8 mouse cellular contexts compared by ENCODE assay signal in the genomic region with DNA sequence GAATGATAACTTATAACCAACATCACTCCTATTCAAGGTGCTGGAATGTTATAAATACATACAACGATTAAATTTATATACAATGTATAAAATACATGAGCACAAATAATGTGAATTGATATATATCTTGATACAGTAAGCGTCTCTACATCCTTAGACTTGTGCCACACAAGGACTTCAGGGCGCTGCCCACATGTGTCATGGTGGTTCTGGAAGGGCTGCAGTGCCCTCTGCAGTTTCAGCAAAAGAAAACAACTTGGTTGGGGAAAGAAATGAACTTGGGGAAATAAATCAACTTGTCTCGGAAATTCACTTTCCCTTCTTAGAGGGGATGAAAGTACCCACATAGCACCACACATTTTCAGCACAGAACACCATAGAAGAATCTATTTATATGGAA. TPM values are rescaled to one million over a fixed set of nuclear protein-coding genes. Genes with fewer than 3 reads are reported as not detected.
A peak's percentile ranks its signal among the peaks of the same experiment; 100 is the strongest.
DNase-seq lines count a peak whose midpoint lies in the region; ATAC-seq lines count a peak whose summit lies in the region.

No protein-coding gene starts in this region.

- no peaks in the 10 kb centered on the region for H3K36me3 ChIP-seq in forebrain, embryonic 13.5 days (ENCODE audit: poor library complexity, severe bottlenecking)

- H3K9ac ChIP-seq in forebrain, embryonic 13.5 days: no peak overlapping the region

- no peaks in the 10 kb centered on the region for H3K9me3 ChIP-seq in forebrain, embryonic 13.5 days (replicated peaks)

- H3K4me3 ChIP-seq in forebrain, embryonic 13.5 days: no peak overlapping the region

- no peak overlapping the region for H3K4me2 ChIP-seq in forebrain, embryonic 13.5 days

- intact Hi-C loops in heart, postnatal 25 days (cut with DNase I): loop anchor here (5.0 kb wide), 2 partner anchors 554 to 1329 kb away; no protein-coding TSS in a partner anchor

- 0 out of 2 replicates have a peak, but pooled peaks cover 3% of the 10 kb centered on the region for H3K4me1 ChIP-seq in forebrain, embryonic 13.5 days

- ATAC-seq in forebrain, embryonic 13.5 days: peak; percentile 75
- no peak for ATAC-seq in inflammation-experienced regulatory T-cells, adult 6 months

- DNase-seq in heart, postnatal 4 days: peak; percentile 46
- no peak for DNase-seq in heart, postnatal 25 days (ENCODE audit: low spot score)
- DNase-seq in 416B (ENCODE audit: low read depth): peak; percentile 76
- peak; percentile 5 for DNase-seq in MEL-GATA-1-ER (ENCODE audit: extremely low read depth, low read depth)
- DNase-seq in layer of hippocampus, postnatal 10 days (ENCODE audit: low spot score in 2 of 2): peak; percentile 55 to 62
- peak; percentile 24 for DNase-seq in naive thymus-derived CD4-positive, alpha-beta T cell, adult 2 months (ENCODE audit: low read depth)

- 45% methylated on average over 4 of the region's 4 CpGs for WGBS in forebrain, embryonic 13.5 days

- H3K27me3 ChIP-seq in forebrain, embryonic 13.5 days: no peaks in the 10 kb centered on the region

- no peak overlapping the region for H3K27ac ChIP-seq in forebrain, embryonic 13.5 days

RNA-seq across cellular contexts. Expression of a gene that starts 5.7 kb away (rescaled TPM):
- total RNA-seq in heart, postnatal 4 days (2021): 10 to 100 TPM; 20.4 to 22.6 TPM
- 1 to 10 TPM; 1.1 TPM for total RNA-seq in heart, postnatal 25 days (2021)
- 30.0 and 31.8 TPM in 2 replicates for polyA plus RNA-seq in forebrain, embryonic 13.5 days (2015; fragmentation: Nextera tagmentation; extraction: Ambion mirVana)
- 1 to 10 TPM; 5.0 to 6.1 TPM for total RNA-seq in layer of hippocampus, postnatal 10 days (2021)
- polyA plus RNA-seq in inflammation-experienced regulatory T-cells, adult 6 months (2017; shearing (Covaris generic)): 10 to 100 TPM in 1 of 3 experiments, 1 to 10 TPM in 2; 2.1 to 27.9 (median 3.4) TPM
